Mouse (Mus musculus) hindbrain, embryonic 14.5 days (tissue): Measurements from ENCODE around the gene Exoc2. TPM values are rescaled to one million over a fixed set of nuclear protein-coding genes. Genes with fewer than 3 reads are reported as not detected.

Experiments
- ATAC-seq: fragments of 200-750 bp; cut with Nextera tagmentation; 2 replicates; pipeline ENCODE4 v1.8.0; 2017; ENCODE audit warnings: moderate number of reproducible peaks, mild to moderate bottlenecking, moderate TSS enrichment, moderate library complexity; ENCODE audit not compliant: low FRiP score
- DNase-seq: peaks from one replicate; pipeline ENCODE4 v3.0.0-alpha.2; 2015; ENCODE audit warnings: low spot score
- H3K27ac ChIP-seq: fragments of 300-500 bp; sonication (generic); 2 replicates; pipeline ENCODE4 v1.5.1; 2014; ENCODE audit warnings: mild to moderate bottlenecking, moderate library complexity
- H3K27me3 ChIP-seq: fragments of 300-500 bp; sonication (generic); 2 replicates; pipeline ENCODE4 v1.6.1; 2014; ENCODE audit warnings: mild to moderate bottlenecking, low read length, mixed read lengths; ENCODE audit not compliant: control insufficient read depth, insufficient read depth
- H3K36me3 ChIP-seq: fragments of 300-500 bp; sonication (generic); replicated peaks from 2 replicates; pipeline ENCODE4 v1.6.1; 2014; ENCODE audit not compliant: control insufficient read depth, insufficient read depth
- H3K4me1 ChIP-seq: fragments of 300-500 bp; sonication (generic); replicated peaks from 2 replicates; pipeline ENCODE4 v1.6.1; 2014; ENCODE audit warnings: antibody characterized with exemption, low read length, mixed read lengths; ENCODE audit not compliant: control insufficient read depth, insufficient read depth
- H3K4me2 ChIP-seq: fragments of 300-500 bp; sonication (generic); replicated peaks from 2 replicates; pipeline ENCODE4 v1.6.1; 2014; ENCODE audit warnings: mild to moderate bottlenecking, moderate library complexity
- H3K4me3 ChIP-seq: fragments of 300-500 bp; sonication (generic); replicated peaks from 2 replicates; pipeline ENCODE4 v1.5.1; 2014; ENCODE audit warnings: mild to moderate bottlenecking, low read length
- H3K9ac ChIP-seq: fragments of 300-500 bp; sonication (generic); 2 replicates; pipeline ENCODE4 v1.6.1; 2014
- H3K9me3 ChIP-seq: fragments of 300-500 bp; sonication (generic); 2 replicates; pipeline ENCODE4 v1.6.1; 2016; ENCODE audit warnings: low read length; ENCODE audit not compliant: control insufficient read depth
- WGBS: fragments of 180-500 bp; shearing (Covaris S2); extraction: QIAGEN DNeasy Blood & Tissue Kit; methylation state at CpG from one replicate; pipeline ENCODE4 v1.1.7; 2014; 5-methylcytosine and 5-hydroxymethylcytosine counted together
- polyA plus RNA-seq: library from polyadenylated mRNA; unstranded; fragments of >200 nt; fragmentation: Nextera tagmentation; extraction: Ambion mirVana; gene quantifications from 2 replicates; pipeline ENCODE4 v1.2.1, GENCODE M21; 2014

The Exoc2 gene
- 58.6 and 59.9 TPM in 2 replicates for polyA plus RNA-seq

- WGBS: under 1% methylated on average over 48 of the region's 54 CpGs
- ATAC-seq: peak; percentile 99
- no peaks in the 10 kb centered on the region for H3K9me3 ChIP-seq
These were observed at the start of gene Exoc2, which contains the start of gene Gm5447 for GRCm38 (mm10) chr13:30973501-30974246. TSS of gene Exoc2 (minus strand) at chr13:30974093. TSS of gene Gm5447 (plus strand) at chr13:30974204.

GRCm38 (mm10) chr13:31023664-31024063 is 49.8 kb upstream of the Exoc2 start:
- Histone ChIP-seq H3K4me1 (no peaks in the 10 kb centered on the region), H3K36me3 (no peaks in the 10 kb centered on the region), H3K9ac (no peak overlapping the region), H3K27ac (no peak overlapping the region), H3K9me3 (no peaks in the 10 kb centered on the region), H3K27me3 (no peaks in the 10 kb centered on the region), H3K4me2 (no peak overlapping the region), H3K4me3 (no peak overlapping the region)
- DNase-seq (no peak), ATAC-seq (no peak)
- 79% methylated on average over 3 of the region's 3 CpGs for WGBS

More at GRCm38 (mm10) chr13:30973501-30974246, at the start of gene Exoc2, which contains the start of gene Gm5447:
- peak; percentile 86 for DNase-seq
- H3K27ac ChIP-seq: peak within 1 kb of the TSS; percentile 84
- H3K4me3 ChIP-seq: peak within 1 kb of the TSS; percentile 88
- H3K36me3 ChIP-seq: no peaks in the 10 kb centered on the region
- peaks cover 10% of the 10 kb centered on the region for H3K4me1 ChIP-seq
- H3K4me2 ChIP-seq: peak within 1 kb of the TSS; percentile 49
- no peaks in the 10 kb centered on the region for H3K27me3 ChIP-seq
- H3K9ac ChIP-seq: peak within 1 kb of the TSS; percentile 92

- Histone ChIP-seq H3K4me1 (no peaks in the 10 kb centered on the region), H3K27ac (no peak overlapping the region), H3K4me2 (no peak overlapping the region), H3K9ac (no peak overlapping the region), H3K9me3 (no peaks in the 10 kb centered on the region), H3K4me3 (no peak overlapping the region), H3K36me3 (no peaks in the 10 kb centered on the region), H3K27me3 (no peaks in the 10 kb centered on the region)
- no peak for DNase-seq
- ATAC-seq: no peak
- WGBS: 74% methylated on average over 6 of the region's 6 CpGs
These were observed 48.0 kb upstream of the Exoc2 start for GRCm38 (mm10) chr13:31021927-31022326.

GRCm38 (mm10) chr13:31021514-31021913 is 47.6 kb upstream of the Exoc2 start:
- Histone ChIP-seq H3K4me3 (no peak overlapping the region), H3K27me3 (no peaks in the 10 kb centered on the region), H3K9me3 (no peaks in the 10 kb centered on the region), H3K4me1 (no peaks in the 10 kb centered on the region), H3K4me2 (no peak overlapping the region), H3K27ac (no peak overlapping the region), H3K36me3 (no peaks in the 10 kb centered on the region), H3K9ac (no peak overlapping the region)
- ATAC-seq (no peak), DNase-seq (no peak)
- 66% methylated on average over 4 of the region's 4 CpGs for WGBS

- WGBS: 97% methylated on average over 3 of the region's 3 CpGs
- ATAC-seq (no peak), DNase-seq (no peak)
These were observed 43.7 kb upstream of the Exoc2 start for GRCm38 (mm10) chr13:31017545-31017944.

GRCm38 (mm10) chr13:31004995-31005394 is 31.1 kb upstream of the Exoc2 start:
- no peaks in the 10 kb centered on the region for H3K9me3 ChIP-seq
- H3K4me3 ChIP-seq: no peak overlapping the region
- ATAC-seq (no peak), DNase-seq (no peak)
- H3K9ac ChIP-seq: no peak overlapping the region
- H3K27me3 ChIP-seq: no peaks in the 10 kb centered on the region
- H3K4me1 ChIP-seq: no peaks in the 10 kb centered on the region
- no peak overlapping the region for H3K4me2 ChIP-seq
- H3K27ac ChIP-seq: no peak overlapping the region
- H3K36me3 ChIP-seq: no peaks in the 10 kb centered on the region
- 80% methylated on average over 4 of the region's 4 CpGs for WGBS

More at GRCm38 (mm10) chr13:31017545-31017944, 43.7 kb upstream of the Exoc2 start:
- H3K27me3 ChIP-seq: no peaks in the 10 kb centered on the region
- H3K4me1 ChIP-seq: no peaks in the 10 kb centered on the region
- H3K9ac ChIP-seq: no peak overlapping the region
- H3K9me3 ChIP-seq: no peaks in the 10 kb centered on the region
- H3K27ac ChIP-seq: no peak overlapping the region
- H3K36me3 ChIP-seq: no peaks in the 10 kb centered on the region
- H3K4me2 ChIP-seq: no peak overlapping the region
- H3K4me3 ChIP-seq: no peak overlapping the region

GRCm38 (mm10) chr13:31004458-31004857 is 30.6 kb upstream of the Exoc2 start:
- no peaks in the 10 kb centered on the region for H3K9me3 ChIP-seq
- H3K9ac ChIP-seq: no peak overlapping the region
- no peak overlapping the region for H3K4me2 ChIP-seq
- no peaks in the 10 kb centered on the region for H3K27me3 ChIP-seq
- H3K36me3 ChIP-seq: no peaks in the 10 kb centered on the region
- H3K27ac ChIP-seq: no peak overlapping the region
- H3K4me1 ChIP-seq: no peaks in the 10 kb centered on the region
- DNase-seq (no peak), ATAC-seq (no peak)
- 73% methylated on average over 12 of the region's 12 CpGs for WGBS
- H3K4me3 ChIP-seq: no peak overlapping the region

- no peak overlapping the region for H3K4me3 ChIP-seq
- WGBS: 94% methylated on average over 6 of the region's 6 CpGs
- no peaks in the 10 kb centered on the region for H3K9me3 ChIP-seq
- H3K27ac ChIP-seq: no peak overlapping the region
- no peak overlapping the region for H3K9ac ChIP-seq
- no peaks in the 10 kb centered on the region for H3K36me3 ChIP-seq
- H3K27me3 ChIP-seq: no peaks in the 10 kb centered on the region
- no peak overlapping the region for H3K4me2 ChIP-seq
- no peaks in the 10 kb centered on the region for H3K4me1 ChIP-seq
- ATAC-seq (no peak), DNase-seq (no peak)
These were observed 25.9 kb upstream of the Exoc2 start for GRCm38 (mm10) chr13:30999799-31000198.

- no peak overlapping the region for H3K27ac ChIP-seq
- no peaks in the 10 kb centered on the region for H3K9me3 ChIP-seq
- H3K4me1 ChIP-seq: no peaks in the 10 kb centered on the region
- no peak for ATAC-seq
- no peaks in the 10 kb centered on the region for H3K36me3 ChIP-seq
- no peaks in the 10 kb centered on the region for H3K27me3 ChIP-seq
- WGBS: 76% methylated on average over 8 of the region's 8 CpGs
- no peak overlapping the region for H3K4me2 ChIP-seq
- DNase-seq: no peak
- no peak overlapping the region for H3K9ac ChIP-seq
- H3K4me3 ChIP-seq: no peak overlapping the region
These were observed 23.8 kb upstream of the Exoc2 start for GRCm38 (mm10) chr13:30997526-30998253.
